Mouse (Mus musculus) kidney, embryonic 14.5 days (tissue): ENCODE results near the gene Kif1c. TPM values are rescaled to one million over a fixed set of nuclear protein-coding genes. Genes with fewer than 3 reads are reported as not detected.

Experiments used
- ATAC-seq: fragments of 200-750 bp; cut with Nextera tagmentation; 2 replicates; pipeline ENCODE4 v1.8.0; 2017; ENCODE audit warnings: moderate number of reproducible peaks, mild to moderate bottlenecking, moderate TSS enrichment, moderate library complexity; ENCODE audit not compliant: low FRiP score, low TSS enrichment
- H3K27ac ChIP-seq: fragments of 300-500 bp; sonication (generic); 2 replicates; pipeline ENCODE4 v1.5.1; 2014; ENCODE audit warnings: low read depth, mild to moderate bottlenecking, low read length, moderate library complexity, mixed read lengths
- H3K27me3 ChIP-seq: fragments of 300-500 bp; sonication (generic); 2 replicates; pipeline ENCODE4 v1.6.1; 2014; ENCODE audit warnings: mild to moderate bottlenecking, low read length; ENCODE audit not compliant: control insufficient read depth, insufficient read depth
- H3K36me3 ChIP-seq: fragments of 300-500 bp; sonication (generic); 2 replicates; pipeline ENCODE4 v1.6.1; 2014; ENCODE audit warnings: low read length, mixed read lengths; ENCODE audit not compliant: control insufficient read depth, insufficient read depth
- H3K4me1 ChIP-seq: fragments of 300-500 bp; sonication (generic); 2 replicates; pipeline ENCODE4 v1.6.1; 2014; ENCODE audit warnings: low read length, mixed read lengths; ENCODE audit not compliant: control insufficient read depth, insufficient read depth
- H3K4me2 ChIP-seq: fragments of 300-500 bp; sonication (generic); replicated peaks from 2 replicates; pipeline ENCODE4 v1.6.1; 2014; ENCODE audit warnings: low read depth, mild to moderate bottlenecking, low read length
- H3K4me3 ChIP-seq: fragments of 300-500 bp; sonication (generic); 2 replicates; pipeline ENCODE4 v1.5.1; 2014; ENCODE audit warnings: mild to moderate bottlenecking, low read length
- H3K9ac ChIP-seq: fragments of 300-500 bp; sonication (generic); 2 replicates; pipeline ENCODE4 v1.6.1; 2014; ENCODE audit warnings: low read depth, mild to moderate bottlenecking, low read length, moderate library complexity
- H3K9me3 ChIP-seq: fragments of 300-500 bp; sonication (generic); 2 replicates; pipeline ENCODE4 v1.6.1; 2016; ENCODE audit warnings: low read length; ENCODE audit not compliant: control insufficient read depth
- WGBS: fragments of 180-500 bp; shearing (Covaris S2); extraction: QIAGEN DNeasy Blood & Tissue Kit; methylation state at CpG from one replicate; pipeline ENCODE4 v1.1.7; 2014; 5-methylcytosine and 5-hydroxymethylcytosine counted together
- polyA plus RNA-seq: library from polyadenylated mRNA; unstranded; fragments of >200 nt; fragmentation: Nextera tagmentation; extraction: Ambion mirVana; gene quantifications from 2 replicates; pipeline ENCODE4 v1.2.1, GENCODE M21; 2014

Gene Kif1c
- polyA plus RNA-seq, 1 experiment from 2014 or later = 10.0 TPM

DNA sequence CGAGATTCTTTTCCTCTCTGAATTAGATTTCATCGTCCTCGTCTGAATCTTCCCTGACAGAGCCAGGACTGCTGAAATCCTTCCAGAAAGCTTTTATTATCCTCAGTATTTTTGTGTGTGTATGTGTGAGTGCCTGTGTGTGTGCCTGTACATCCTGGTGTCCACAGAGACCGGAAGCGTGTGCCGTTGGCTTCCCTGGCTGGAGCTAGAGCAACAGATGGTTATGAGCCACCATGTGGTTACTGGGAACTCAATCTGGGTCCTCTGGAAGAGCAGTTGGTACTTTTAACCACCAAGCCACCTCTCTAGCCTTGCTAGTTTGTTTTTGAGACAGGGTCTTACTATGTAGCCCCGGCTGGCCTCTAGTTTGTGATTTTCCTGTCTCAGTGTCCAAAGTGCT lies 41.8 kb downstream of the Kif1c start:
- no peak for ATAC-seq
- Histone ChIP-seq H3K4me1 (no peaks in the 10 kb centered on the region), H3K36me3 (no peaks in the 10 kb centered on the region), H3K9me3 (no peaks in the 10 kb centered on the region), H3K4me2 (no peak overlapping the region), H3K4me3 (no peak overlapping the region), H3K9ac (no peak overlapping the region), H3K27ac (no peak overlapping the region), H3K27me3 (no peaks in the 10 kb centered on the region)
- 84% methylated on average over 7 of the region's 7 CpGs for WGBS

GRCm38 (mm10) chr11:70742581-70743459 lies 42.5 kb downstream of the Kif1c start:
- ATAC-seq = no peak

DNA sequence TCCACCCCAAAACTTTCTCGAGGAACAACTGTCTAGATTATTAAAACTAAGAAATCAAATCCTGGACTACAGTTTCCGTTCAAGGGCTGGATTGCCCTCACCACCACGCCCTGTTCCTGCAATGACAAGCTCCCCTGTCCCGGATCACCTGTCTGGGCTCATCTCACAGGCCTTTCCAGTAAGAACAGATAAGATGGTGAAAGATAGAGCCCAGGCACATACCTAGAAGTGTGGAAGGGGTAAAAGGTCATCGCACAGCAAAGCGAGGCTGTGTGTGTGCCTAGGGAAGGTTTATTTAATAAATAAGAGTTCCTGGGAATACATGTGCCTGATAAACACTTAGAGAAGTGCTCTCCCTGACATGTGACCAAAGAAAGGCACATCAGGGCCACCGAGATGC lies 45.3 kb downstream of the Kif1c start:
- no peak for ATAC-seq
- H3K4me1 ChIP-seq = no peaks in the 10 kb centered on the region
- H3K4me3 ChIP-seq = no peak overlapping the region
- WGBS = 85% methylated on average over 7 of the region's 7 CpGs
- H3K36me3 ChIP-seq = no peaks in the 10 kb centered on the region
- H3K27ac ChIP-seq = no peak overlapping the region
- H3K27me3 ChIP-seq = no peaks in the 10 kb centered on the region
- H3K9me3 ChIP-seq = 0 out of 2 replicates have a peak, but pooled peaks cover 3% of the 10 kb centered on the region
- H3K4me2 ChIP-seq = no peak overlapping the region
- H3K9ac ChIP-seq = no peak overlapping the region

More at GRCm38 (mm10) chr11:70742581-70743459, 42.5 kb downstream of the Kif1c start:
- Histone ChIP-seq H3K4me3 (no peak overlapping the region), H3K4me2 (no peak overlapping the region), H3K4me1 (no peaks in the 10 kb centered on the region), H3K27me3 (no peaks in the 10 kb centered on the region), H3K9me3 (no peaks in the 10 kb centered on the region), H3K36me3 (no peaks in the 10 kb centered on the region), H3K9ac (no peak overlapping the region), H3K27ac (no peak overlapping the region)
- WGBS = 85% methylated on average over 12 of the region's 12 CpGs

- Histone ChIP-seq H3K4me1 (no peaks in the 10 kb centered on the region), H3K9me3 (0 out of 2 replicates have a peak, but pooled peaks cover 3% of the 10 kb centered on the region), H3K4me2 (no peak overlapping the region), H3K9ac (no peak overlapping the region), H3K27me3 (no peaks in the 10 kb centered on the region; the same call in 1 of the 2 replicates), H3K4me3 (no peak overlapping the region), H3K36me3 (no peaks in the 10 kb centered on the region), H3K27ac (no peak overlapping the region)
- no peak for ATAC-seq
- WGBS = 79% methylated on average over 4 of the region's 4 CpGs
Observed at GRCm38 (mm10) chr11:70747876-70748545, 47.7 kb downstream of the Kif1c start.

GRCm38 (mm10) chr11:70752337-70753017 lies 52.1 kb downstream of the Kif1c start:
- no peak overlapping the region for H3K27ac ChIP-seq
- H3K27me3 ChIP-seq = no peaks in the 10 kb centered on the region; the same call in 1 of the 2 replicates
- 0 out of 2 replicates have a peak, but pooled peaks cover 3% of the 10 kb centered on the region for H3K9me3 ChIP-seq
- H3K9ac ChIP-seq = no peak overlapping the region
- H3K4me2 ChIP-seq = no peak overlapping the region
- no peak for ATAC-seq
- no peak overlapping the region for H3K4me3 ChIP-seq
- H3K36me3 ChIP-seq = no peaks in the 10 kb centered on the region
- WGBS = 87% methylated on average over 4 of the region's 4 CpGs
- H3K4me1 ChIP-seq = no peaks in the 10 kb centered on the region

DNA sequence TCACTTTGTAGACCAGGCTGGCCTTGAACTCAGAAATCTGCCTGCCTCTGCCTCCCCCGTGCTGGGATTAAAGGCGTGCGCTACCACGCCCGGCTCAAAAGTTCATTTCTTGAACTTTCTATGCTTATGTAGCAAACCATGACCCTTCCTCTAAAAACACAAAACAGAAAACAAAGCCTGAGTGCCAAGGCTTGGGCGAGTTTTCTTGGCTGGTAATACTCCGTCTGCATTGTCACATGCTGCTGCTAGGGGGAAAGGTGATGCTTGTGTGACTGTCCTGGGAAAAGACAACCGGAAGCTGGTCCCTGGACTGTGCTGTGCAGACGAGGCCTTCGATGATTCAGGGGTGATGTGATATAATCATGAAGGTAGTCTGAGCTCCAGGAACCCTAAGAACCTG lies 52.8 kb downstream of the Kif1c start:
- Histone ChIP-seq H3K9me3 (0 out of 2 replicates have a peak, but pooled peaks cover 3% of the 10 kb centered on the region), H3K4me1 (no peaks in the 10 kb centered on the region), H3K27ac (no peak overlapping the region), H3K4me2 (no peak overlapping the region), H3K36me3 (no peaks in the 10 kb centered on the region), H3K9ac (no peak overlapping the region), H3K27me3 (no peaks in the 10 kb centered on the region; the same call in 1 of the 2 replicates), H3K4me3 (no peak overlapping the region)
- WGBS = 89% methylated on average over 10 of the region's 10 CpGs
- ATAC-seq = no peak

DNA sequence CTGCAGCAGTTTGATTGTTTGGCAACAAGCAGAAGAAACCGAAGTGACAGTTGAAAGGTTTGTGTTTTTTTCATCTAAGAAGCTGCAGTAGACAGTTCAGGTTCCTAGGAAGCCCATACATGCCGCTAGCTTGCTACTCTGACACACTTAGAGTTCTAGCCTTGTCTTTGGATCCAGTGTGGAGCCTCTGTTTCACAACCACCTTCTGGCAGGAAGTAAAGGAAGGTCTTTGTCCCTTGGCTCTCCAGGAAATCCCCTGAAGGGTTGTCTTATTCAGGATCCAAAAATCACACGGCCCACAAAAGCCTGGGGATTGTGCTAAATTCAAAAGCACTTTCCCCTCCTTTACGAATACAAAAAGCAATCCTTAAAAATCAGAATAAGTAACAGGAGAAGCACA lies 54.1 kb downstream of the Kif1c start:
- H3K4me2 ChIP-seq = no peak overlapping the region
- 76% methylated on average over 4 of the region's 4 CpGs for WGBS
- H3K9me3 ChIP-seq = no peaks in the 10 kb centered on the region
- H3K9ac ChIP-seq = no peak overlapping the region
- H3K27me3 ChIP-seq = no peaks in the 10 kb centered on the region; the same call in 1 of the 2 replicates
- no peak overlapping the region for H3K27ac ChIP-seq
- no peak for ATAC-seq
- H3K36me3 ChIP-seq = no peaks in the 10 kb centered on the region
- H3K4me1 ChIP-seq = no peaks in the 10 kb centered on the region
- H3K4me3 ChIP-seq = no peak overlapping the region

- Histone ChIP-seq H3K4me1 (no peaks in the 10 kb centered on the region), H3K4me2 (no peak overlapping the region), H3K36me3 (no peaks in the 10 kb centered on the region), H3K27ac (no peak overlapping the region), H3K9ac (no peak overlapping the region), H3K27me3 (no peaks in the 10 kb centered on the region; the same call in 1 of the 2 replicates), H3K4me3 (no peak overlapping the region), H3K9me3 (no peaks in the 10 kb centered on the region)
- WGBS = 67% methylated on average over 7 of the region's 7 CpGs
- ATAC-seq = no peak
Observed at GRCm38 (mm10) chr11:70754958-70755357, 54.6 kb downstream of the Kif1c start.
